Mouse (Mus musculus): ENCODE data around the gene Gm34653.

- no peak for TF ChIP-seq EP300 (IDR thresholded peaks at IDR 0.05; ENCODE audit: insufficient read depth, low read depth, low read length)
- no peak for TF ChIP-seq POLR2A (IDR thresholded peaks at IDR 0.05; ENCODE audit: insufficient read depth, low read length)
Measured at GRCm38 (mm10) chr2:34869680-34870079, 36.9 kb downstream of the Gm34653 start.

Data from ES-Bruce4 (cell line).